Mouse (Mus musculus) c-Kit-positive CD71-positive TER-119-positive erythroid progenitor cells, embryonic 14.5 days (primary cell): Measurements from ENCODE around the gene Ahdc1.
"Not testable (repeated sequence)": the region's sequence is repeated elsewhere in the genome, so short reads cannot be mapped to it uniquely, and the experiment has no call there.

Source experiments
- DNase-seq: peaks from one replicate; pipeline ENCODE4 v3.0.0-alpha.2; 2013; ENCODE audit warnings: low spot score

Ahdc1 gene

GRCm38 (mm10) chr4:132993553-132993952 lies 17.5 kb upstream of the Ahdc1 start:
- no peak for DNase-seq

GRCm38 (mm10) chr4:132997469-132998237 lies 13.4 kb upstream of the Ahdc1 start:
- DNase-seq = no peak

GRCm38 (mm10) chr4:133002896-133003295 lies 8.2 kb upstream of the Ahdc1 start:
- DNase-seq = no peak

- DNase-seq = no peak
Measured at GRCm38 (mm10) chr4:133003316-133004018, 7.6 kb upstream of the Ahdc1 start.

GRCm38 (mm10) chr4:133005233-133005632 lies 5.8 kb upstream of the Ahdc1 start:
- peak; percentile 71 for DNase-seq

- DNase-seq = not testable (repeated sequence)
Measured at GRCm38 (mm10) chr4:133005885-133006451, 5.1 kb upstream of the Ahdc1 start.

GRCm38 (mm10) chr4:133007513-133008380 lies 3.3 kb upstream of the Ahdc1 start:
- DNase-seq = peak; percentile 45

GRCm38 (mm10) chr4:133009131-133009530 lies 1.9 kb upstream of the Ahdc1 start:
- DNase-seq = peak; percentile 54

GRCm38 (mm10) chr4:133009676-133010075 lies 1.4 kb upstream of the Ahdc1 start:
- DNase-seq = no peak

GRCm38 (mm10) chr4:133010611-133011010 lies 449 bp upstream of the Ahdc1 start:
- DNase-seq = no peak

GRCm38 (mm10) chr4:133011821-133012775 lies 1.0 kb downstream of the Ahdc1 start:
- DNase-seq = no peak

GRCm38 (mm10) chr4:133012776-133013265 lies 1.8 kb downstream of the Ahdc1 start:
- DNase-seq = no peak

GRCm38 (mm10) chr4:133013266-133013891 lies 2.3 kb downstream of the Ahdc1 start:
- DNase-seq = no peak

GRCm38 (mm10) chr4:133014088-133014487 lies 3.0 kb downstream of the Ahdc1 start:
- no peak for DNase-seq

GRCm38 (mm10) chr4:133014896-133015709 lies 4.0 kb downstream of the Ahdc1 start:
- DNase-seq = no peak

GRCm38 (mm10) chr4:133015710-133016651 lies 4.9 kb downstream of the Ahdc1 start:
- DNase-seq = no peak

- DNase-seq = no peak
Measured at GRCm38 (mm10) chr4:133016677-133017415, 5.8 kb downstream of the Ahdc1 start.
